Mouse (Mus musculus) brain, embryonic 14.5 days (tissue): ENCODE data around the gene Mip.

ENCODE experiments used
- CTCF ChIP-seq: fragments of 200-500 bp; IDR thresholded peaks from 2 replicates; pipeline ENCODE4 v1.5.1; 2012; ENCODE audit warnings: inconsistent platforms, mild to moderate bottlenecking, moderate library complexity, borderline replicate concordance; ENCODE audit not compliant: insufficient read depth, insufficient read length; ENCODE audit errors: extremely low read depth
- POLR2A ChIP-seq: fragments of 200-500 bp; IDR thresholded peaks from 2 replicates; pipeline ENCODE4 v1.6.1; 2012; ENCODE audit warnings: mild to moderate bottlenecking, inconsistent platforms, borderline replicate concordance; ENCODE audit not compliant: poor library complexity, insufficient read depth, insufficient read length, severe bottlenecking; ENCODE audit errors: extremely low read depth

GRCm38 (mm10) chr10:128256328-128256727 is 30.7 kb downstream of the Mip start:
- no peak for TF ChIP-seq CTCF
- no peak for TF ChIP-seq POLR2A
